8 mouse cellular contexts compared by ENCODE assay signal in genomic region chr9:43743647-43744137, GRCm38 (mm10). TPM values are rescaled to one million over a fixed set of nuclear protein-coding genes. Genes with fewer than 3 reads are reported as not detected.
DNase-seq lines count a peak whose midpoint lies in the region; ATAC-seq and TF ChIP-seq lines count a peak whose summit lies in the region.

TSS of gene Nectin1 (plus strand) at chr9:43743984.

- ATAC-seq in frontal cortex, adult (ENCODE audit: low TSS enrichment): peak; percentile 86
- ATAC-seq in lung, embryonic 15.5 days (ENCODE audit: borderline replicate concordance, extremely low read depth, low FRiP score, low TSS enrichment): peak; percentile 91

- under 1% methylated on average over 49 of the region's 51 CpGs for WGBS in hindbrain, embryonic 10.5 days
- WGBS in lung, embryonic 15.5 days: 0% methylated on average over 35 of the region's 51 CpGs
- WGBS in thymus, adult 2 months: under 1% methylated on average over 51 of the region's 51 CpGs

- H3K4me2 ChIP-seq in lung, embryonic 15.5 days: peak within 1 kb of the TSS; percentile 98

- H3K4me3 ChIP-seq in ES-E14 (ENCODE audit: insufficient read depth in 1 of 2, low read depth in 1 of 2, low read length in 2 of 2, poor library complexity in 1 of 2, severe bottlenecking in 1 of 2): peak within 1 kb of the TSS; percentile 79 to 86
- H3K4me3 ChIP-seq in hindbrain, embryonic 10.5 days: peak within 1 kb of the TSS; percentile 88
- peak within 1 kb of the TSS; percentile 92 for H3K4me3 ChIP-seq in lung, embryonic 15.5 days
- peak within 1 kb of the TSS; percentile 58 for H3K4me3 ChIP-seq in thymus, adult 2 months (ENCODE audit: control insufficient read depth, insufficient read depth, low read length)

- no peak for TF ChIP-seq POLR2A in thymus, adult 2 months (IDR thresholded peaks at IDR 0.05; ENCODE audit: control insufficient read depth, extremely low read depth, insufficient read depth, low read length, poor library complexity)

- peaks cover 4 to 31% of the 10 kb centered on the region in 2 experiments; a peak in 3 of 4 replicates for H3K4me1 ChIP-seq in ES-E14 (ENCODE audit: control insufficient read depth in 2 of 2, insufficient read depth in 2 of 2, low read length in 2 of 2, poor library complexity in 1 of 2)
- H3K4me1 ChIP-seq in hindbrain, embryonic 10.5 days (replicated peaks): peaks cover 75% of the 10 kb centered on the region
- peaks cover 37% of the 10 kb centered on the region for H3K4me1 ChIP-seq in lung, embryonic 15.5 days
- peaks cover 10% of the 10 kb centered on the region; the same call in 1 of the 2 replicates for H3K4me1 ChIP-seq in thymus, adult 2 months (replicated peaks; ENCODE audit: control insufficient read depth, insufficient read depth, low read length)

- DNase-seq in ES-E14 (ENCODE audit: low read depth, low spot score): peak; percentile 78
- peak; percentile 93 to 94 for DNase-seq in cerebellum, adult 18-20 months
- DNase-seq in hindbrain, embryonic 10.5 days (ENCODE audit: low spot score): peak; percentile 91
- DNase-seq in layer of hippocampus, adult 9-10 months (ENCODE audit: low spot score): peak; percentile 71
- peak; percentile 82 for DNase-seq in ovary, adult 18-20 months (ENCODE audit: low spot score)
- DNase-seq in thymus, adult 2 months: peak; percentile 72

- peaks cover 44% of the 10 kb centered on the region; the same call in 1 of the 2 replicates for H3K27me3 ChIP-seq in hindbrain, embryonic 10.5 days (ENCODE audit: insufficient read depth, poor library complexity, severe bottlenecking)
- H3K27me3 ChIP-seq in lung, embryonic 15.5 days: no peaks in the 10 kb centered on the region
- H3K27me3 ChIP-seq in thymus, adult 2 months (ENCODE audit: control insufficient read depth, insufficient read depth, low read length): peaks cover 22% of the 10 kb centered on the region

- H3K27ac ChIP-seq in ES-E14 (ENCODE audit: insufficient read depth, low read depth, low read length, poor library complexity, severe bottlenecking): no peak within 1 kb of the TSS; the same call in 1 of the 2 replicates
- H3K27ac ChIP-seq in hindbrain, embryonic 10.5 days: peak within 1 kb of the TSS; percentile 97
- H3K27ac ChIP-seq in lung, embryonic 15.5 days: peak within 1 kb of the TSS; percentile 98
- H3K27ac ChIP-seq in thymus, adult 2 months (ENCODE audit: control insufficient read depth, insufficient read depth, low read length): no peak within 1 kb of the TSS

- TF ChIP-seq CTCF in thymus, adult 2 months (IDR thresholded peaks at IDR 0.05; ENCODE audit: borderline replicate concordance, control insufficient read depth, extremely low read depth, insufficient read depth, low read length, poor library complexity): peak; percentile 89

- in situ Hi-C loops in ES-E14 (cut with MboI; ENCODE audit: low sequenced_read_pairs in 2 of 2, unreplicated experiment in 2 of 2): no loop called here

- H3K9ac ChIP-seq in ES-E14 (ENCODE audit: insufficient read depth, low read depth, low read length, poor library complexity, severe bottlenecking): peak within 1 kb of the TSS; percentile 85
- H3K9ac ChIP-seq in lung, embryonic 15.5 days: peak within 1 kb of the TSS; percentile 94

- no peaks in the 10 kb centered on the region; the same call in 1 of the 2 replicates for H3K36me3 ChIP-seq in ES-E14 (ENCODE audit: control insufficient read depth, insufficient read depth, low read length, poor library complexity, severe bottlenecking)
- no peaks in the 10 kb centered on the region for H3K36me3 ChIP-seq in hindbrain, embryonic 10.5 days
- no peaks in the 10 kb centered on the region for H3K36me3 ChIP-seq in lung, embryonic 15.5 days
- H3K36me3 ChIP-seq in thymus, adult 2 months (ENCODE audit: control insufficient read depth, insufficient read depth, low read length): no peaks in the 10 kb centered on the region

- H3K9me3 ChIP-seq in ES-E14 (ENCODE audit: control insufficient read depth, insufficient read depth, low read depth, low read length): no peaks in the 10 kb centered on the region
- no peaks in the 10 kb centered on the region for H3K9me3 ChIP-seq in hindbrain, embryonic 10.5 days
- H3K9me3 ChIP-seq in lung, embryonic 15.5 days: no peaks in the 10 kb centered on the region

TF ChIP-seq in ES-E14, 5 proteins besides CTCF, POLR2A, EP300 and RAD21:
- TF ChIP-seq HCFC1 (IDR thresholded peaks at IDR 0.05; ENCODE audit: borderline replicate concordance, insufficient read depth, low read length) (no peak), ZNF384 (IDR thresholded peaks at IDR 0.05; ENCODE audit: low read depth, low read length) (no peak), MAFK (IDR thresholded peaks at IDR 0.05; ENCODE audit: insufficient read depth, low read depth, low read length) (no peak), ZC3H11A (IDR thresholded peaks at IDR 0.05; ENCODE audit: borderline replicate concordance, low read depth, low read length) (no peak), CHD2 (IDR thresholded peaks at IDR 0.05; ENCODE audit: low read depth, low read length) (no peak)

RNA-seq across cellular contexts. Expression of gene Nectin1, which starts in this region (rescaled TPM):
- 12.9 and 13.0 TPM in 2 replicates for total RNA-seq in ES-E14 (2012; rRNA removed)
- polyA plus RNA-seq in hindbrain, embryonic 10.5 days (2016; fragmentation: Nextera tagmentation; extraction: Ambion mirVana): 6.6 and 7.2 TPM in 2 replicates
- 5.2 and 5.5 TPM in 2 replicates for polyA plus RNA-seq in lung, embryonic 15.5 days (2015; fragmentation: Nextera tagmentation; extraction: Ambion mirVana)
- polyA plus RNA-seq in thymus, adult 2 months (2012; rRNA removed): 23.3 and 28.9 TPM in 2 replicates

Comparison
In these comparisons a context has a peak if more than half of its experiments do, and no peak if none do; other contexts are left out.
1. H3K27ac ChIP-seq: peak in hindbrain, embryonic 10.5 days (single experiment) and lung, embryonic 15.5 days (single experiment); none in ES-E14 (single experiment) and thymus, adult 2 months (single experiment).
2. Peak in every context shown above with its lines, with median percentiles within 50 percentile points of each other: DNase-seq and H3K4me3 ChIP-seq.